Mouse (Mus musculus): Measurements from ENCODE around the gene Fam120b. TPM values are rescaled to one million over a fixed set of nuclear protein-coding genes. Genes with fewer than 3 reads are reported as not detected.
A peak's percentile ranks its signal among the peaks of the same experiment; 100 is the strongest.

Fam120b gene
- total and polyA plus RNA-seq, 3 experiments = 7.1 to 12.7 (median 11.9) TPM

GRCm38 (mm10) chr17:15372931-15373652 lies 22.9 kb upstream of the Fam120b start:
- Histone ChIP-seq H3K79me2 (replicated peaks; ENCODE audit: control insufficient read depth, insufficient read depth, low read length) (no peaks in the 10 kb centered on the region), H3K4me3 (peak overlapping the region; percentile 77), H3K27ac (peak overlapping the region; percentile 82), H3K9ac (ENCODE audit: low read depth, low read length) (peak overlapping the region; percentile 17), H3K36me3 (ENCODE audit: control insufficient read depth, insufficient read depth, low read length) (no peaks in the 10 kb centered on the region; the same call in 1 of the 2 replicates), H3K4me1 (ENCODE audit: control insufficient read depth, insufficient read depth, low read length) (peaks cover 3% of the 10 kb centered on the region), H3K27me3 (ENCODE audit: control insufficient read depth, insufficient read depth, low read length) (0 out of 2 replicates have a peak, but pooled peaks cover 1% of the 10 kb centered on the region)
- intact Hi-C loops (cut with DNase I) = loop anchor here (10.0 kb wide), 1 partner anchor 452 kb away; no protein-coding TSS in a partner anchor
- peak; percentile 45 to 55 for DNase-seq
- peak; percentile 75; the same call in 1 of the 2 replicates for TF ChIP-seq EP300 (IDR thresholded peaks at IDR 0.05; ENCODE audit: insufficient read depth, low read depth, low read length)
- peak; percentile 51 for TF ChIP-seq CTCF (IDR thresholded peaks at IDR 0.05)
- TF ChIP-seq POLR2A (IDR thresholded peaks at IDR 0.05; ENCODE audit: insufficient read depth, low read depth, low read length) = peak; percentile 57; the same call in 1 of the 2 replicates
- WGBS = 51% methylated on average over 15 of the region's 15 CpGs

DNA sequence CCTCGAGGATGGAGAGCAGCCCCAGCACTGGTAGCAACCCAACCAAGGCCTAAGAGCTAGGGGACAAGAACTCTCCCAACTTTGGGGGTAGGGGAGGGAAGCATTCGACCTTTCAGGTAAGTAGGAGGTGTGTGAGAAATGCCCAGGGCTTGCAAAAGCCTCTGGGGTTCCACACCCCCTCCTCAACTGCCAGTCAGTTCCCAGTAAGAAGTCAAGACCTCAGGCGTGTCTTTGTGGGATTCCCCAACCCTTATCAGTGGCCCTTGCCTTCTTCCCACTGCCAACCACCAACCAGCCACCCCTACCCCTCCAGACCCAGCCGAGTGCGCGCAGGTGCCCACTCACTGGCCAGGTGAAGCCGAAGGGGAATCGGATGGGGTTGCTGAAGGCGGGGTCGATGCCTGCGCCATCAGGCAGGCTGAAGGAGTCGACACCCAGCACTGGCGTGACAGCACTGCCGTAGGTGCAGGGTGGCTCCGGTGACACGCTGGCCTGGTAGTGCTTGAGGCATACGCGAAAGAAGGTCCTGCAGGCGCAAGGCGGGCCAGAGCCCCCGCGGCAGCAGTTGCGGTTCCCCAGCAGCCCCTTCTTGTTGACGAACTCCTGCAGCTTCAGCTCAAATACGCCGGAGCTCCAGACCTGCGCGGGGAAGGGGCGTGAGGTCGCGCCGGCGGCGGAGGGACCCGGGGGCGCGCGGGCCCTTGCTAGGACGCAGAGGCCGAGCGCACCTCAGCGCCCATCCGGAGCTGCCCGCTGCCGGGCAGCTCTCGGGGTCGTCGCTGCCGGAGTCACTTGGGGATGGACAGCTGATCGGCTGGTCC lies 21.5 kb upstream of the Fam120b start:
- 6% methylated on average over 50 of the region's 50 CpGs for WGBS
- intact Hi-C loops (cut with DNase I) = loop anchor here (2.0 to 10.0 kb wide), 4 partner anchors 84 to 450 kb away; no protein-coding TSS in a partner anchor
- Histone ChIP-seq H3K4me1 (ENCODE audit: control insufficient read depth, insufficient read depth, low read length) (peaks cover 3% of the 10 kb centered on the region), H3K79me2 (replicated peaks; ENCODE audit: control insufficient read depth, insufficient read depth, low read length) (no peaks in the 10 kb centered on the region), H3K27ac (peak overlapping the region; percentile 82), H3K9ac (ENCODE audit: low read depth, low read length) (peak overlapping the region; percentile 69), H3K27me3 (ENCODE audit: control insufficient read depth, insufficient read depth, low read length) (peaks cover 1% of the 10 kb centered on the region; the same call in 1 of the 2 replicates), H3K36me3 (ENCODE audit: control insufficient read depth, insufficient read depth, low read length) (no peaks in the 10 kb centered on the region; the same call in 1 of the 2 replicates), H3K4me3 (peak overlapping the region; percentile 77)
- DNase-seq = peak; percentile 9 to 50
- TF ChIP-seq CTCF (IDR thresholded peaks at IDR 0.05) (no peak), EP300 (IDR thresholded peaks at IDR 0.05; ENCODE audit: insufficient read depth, low read depth, low read length) (no peak), POLR2A (IDR thresholded peaks at IDR 0.05; ENCODE audit: insufficient read depth, low read depth, low read length) (no peak)

DNA sequence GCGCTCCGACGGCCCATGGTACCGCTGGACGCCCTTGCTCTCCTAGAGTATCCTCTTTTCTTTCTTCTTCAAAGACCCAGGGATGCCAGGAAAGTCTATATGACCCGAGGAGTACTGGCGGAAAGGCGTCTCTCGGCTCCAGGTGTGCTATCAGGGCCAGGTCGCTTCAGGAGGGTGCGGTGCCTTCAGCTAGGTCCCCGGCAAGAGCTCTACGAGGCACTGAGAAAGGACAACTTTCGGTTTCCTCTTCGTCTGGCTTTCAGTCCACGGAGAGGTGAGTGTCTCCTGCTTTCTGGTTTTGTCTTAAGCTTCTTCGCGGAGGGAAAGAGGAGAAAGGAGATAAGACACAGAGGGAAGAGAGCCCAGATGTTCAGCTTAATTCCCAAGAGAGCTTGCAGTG lies 20.8 kb upstream of the Fam120b start:
- no peak for DNase-seq
- H3K79me2 ChIP-seq (replicated peaks; ENCODE audit: control insufficient read depth, insufficient read depth, low read length) = no peaks in the 10 kb centered on the region
- peak overlapping the region; percentile 69 for H3K9ac ChIP-seq (ENCODE audit: low read depth, low read length)
- intact Hi-C loops (cut with DNase I) = loop anchor here (2.0 to 10.0 kb wide), 4 partner anchors 84 to 450 kb away; no protein-coding TSS in a partner anchor
- H3K36me3 ChIP-seq (ENCODE audit: control insufficient read depth, insufficient read depth, low read length) = no peaks in the 10 kb centered on the region
- H3K4me3 ChIP-seq = peak overlapping the region; percentile 77
- TF ChIP-seq POLR2A (IDR thresholded peaks at IDR 0.05; ENCODE audit: insufficient read depth, low read depth, low read length) (no peak), CTCF (IDR thresholded peaks at IDR 0.05) (no peak)
- peak overlapping the region; percentile 82 for H3K27ac ChIP-seq
- H3K4me1 ChIP-seq (ENCODE audit: control insufficient read depth, insufficient read depth, low read length) = peaks cover 3% of the 10 kb centered on the region
- peaks cover 1% of the 10 kb centered on the region; the same call in 1 of the 2 replicates for H3K27me3 ChIP-seq (ENCODE audit: control insufficient read depth, insufficient read depth, low read length)
- under 1% methylated on average over 18 of the region's 18 CpGs for WGBS

- peak overlapping the region; percentile 82 for H3K27ac ChIP-seq
- H3K36me3 ChIP-seq (ENCODE audit: control insufficient read depth, insufficient read depth, low read length) = no peaks in the 10 kb centered on the region
- TF ChIP-seq CTCF (IDR thresholded peaks at IDR 0.05) = no peak
- TF ChIP-seq POLR2A (IDR thresholded peaks at IDR 0.05; ENCODE audit: insufficient read depth, low read depth, low read length) = peak; percentile 86
- peaks cover 1% of the 10 kb centered on the region; the same call in 1 of the 2 replicates for H3K27me3 ChIP-seq (ENCODE audit: control insufficient read depth, insufficient read depth, low read length)
- peak; percentile 82 to 85 for DNase-seq
- H3K4me3 ChIP-seq = peak overlapping the region; percentile 77
- H3K9ac ChIP-seq (ENCODE audit: low read depth, low read length) = peak overlapping the region; percentile 83
- H3K79me2 ChIP-seq (replicated peaks; ENCODE audit: control insufficient read depth, insufficient read depth, low read length) = no peaks in the 10 kb centered on the region
- WGBS = 1% methylated on average over 69 of the region's 69 CpGs
- H3K4me1 ChIP-seq (ENCODE audit: control insufficient read depth, insufficient read depth, low read length) = peaks cover 3% of the 10 kb centered on the region
- intact Hi-C loops (cut with DNase I) = loop anchor here (2.0 to 10.0 kb wide), 5 partner anchors 85 to 449 kb away; no protein-coding TSS in a partner anchor
Measured at GRCm38 (mm10) chr17:15375701-15376493, 20.1 kb upstream of the Fam120b start.

DNA sequence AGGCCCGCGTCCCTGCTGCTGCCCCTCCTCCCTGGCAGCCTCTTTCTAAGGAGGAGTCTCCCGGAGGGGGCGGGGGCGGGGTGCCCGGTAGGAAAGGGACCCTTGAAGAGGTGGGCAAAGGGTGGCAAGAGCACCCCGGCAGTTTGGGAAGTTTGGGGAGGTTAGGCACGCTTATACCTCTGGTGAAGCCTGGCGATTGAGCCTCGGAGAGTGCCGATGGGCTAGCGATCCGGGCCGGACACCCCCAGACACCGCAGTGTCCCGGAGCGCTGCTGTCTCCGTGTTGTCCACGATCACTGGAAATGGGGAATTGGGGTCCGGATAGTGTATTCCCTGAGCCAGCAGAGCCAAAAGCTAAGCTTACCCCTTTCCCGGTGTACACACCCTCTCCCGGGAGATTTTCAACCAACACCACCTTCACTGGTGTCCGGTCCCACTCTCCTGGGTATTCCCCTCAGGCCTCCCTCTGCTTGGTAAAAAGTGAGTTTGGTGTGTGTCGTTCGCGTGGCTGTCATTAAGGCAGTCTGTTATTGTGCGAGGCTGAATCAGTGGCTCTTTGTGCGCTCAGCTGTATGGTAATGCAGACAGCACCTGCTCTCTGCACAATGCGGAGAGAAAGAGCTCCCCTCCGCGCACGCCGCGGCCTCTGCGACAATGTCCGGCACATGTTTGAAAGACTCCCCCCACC lies 19.4 kb upstream of the Fam120b start, which contains the start of gene Dll1:
Dll1 (minus strand) TSS at position 379 of the 688 bp plus-strand sequence.
- peak in 1 of 2 experiments; percentile 66 for DNase-seq
- Histone ChIP-seq H3K9ac (ENCODE audit: low read depth, low read length) (peak within 1 kb of the TSS; percentile 83), H3K79me2 (replicated peaks; ENCODE audit: control insufficient read depth, insufficient read depth, low read length) (no peaks in the 10 kb centered on the region), H3K36me3 (ENCODE audit: control insufficient read depth, insufficient read depth, low read length) (no peaks in the 10 kb centered on the region), H3K4me1 (ENCODE audit: control insufficient read depth, insufficient read depth, low read length) (peaks cover 3% of the 10 kb centered on the region), H3K27ac (peak within 1 kb of the TSS; percentile 82), H3K4me3 (peak within 1 kb of the TSS; percentile 77), H3K27me3 (ENCODE audit: control insufficient read depth, insufficient read depth, low read length) (peaks cover 3% of the 10 kb centered on the region; the same call in 1 of the 2 replicates)
- intact Hi-C loops (cut with DNase I) = loop anchor here (2.0 to 10.0 kb wide), 4 partner anchors 91 to 448 kb away; no protein-coding TSS in a partner anchor
- no peak for TF ChIP-seq EP300 (IDR thresholded peaks at IDR 0.05; ENCODE audit: insufficient read depth, low read depth, low read length)
- 0 out of 2 replicates have a peak, but pooled peaks have one; percentile 15 for TF ChIP-seq CTCF (IDR thresholded peaks at IDR 0.05)
- no peak for TF ChIP-seq POLR2A (IDR thresholded peaks at IDR 0.05; ENCODE audit: insufficient read depth, low read depth, low read length)
- 2% methylated on average over 36 of the region's 36 CpGs for WGBS
